Mouse (Mus musculus): Measurements from ENCODE around the gene Dcaf8. TPM values are rescaled to one million over a fixed set of nuclear protein-coding genes. Genes with fewer than 3 reads are reported as not detected.

The Dcaf8 gene
- total and polyA plus RNA-seq, 3 experiments, result 31.7 to 49.0 (median 45.8) TPM

- H3K27ac ChIP-seq (ENCODE audit: control insufficient read depth, low read depth, low read length), result no peak overlapping the region
- no peaks in the 10 kb centered on the region for H3K27me3 ChIP-seq (ENCODE audit: control insufficient read depth in 1 of 2, insufficient read depth in 2 of 2, low read length in 2 of 2)
- no peak for TF ChIP-seq POLR2A (IDR thresholded peaks at IDR 0.05; ENCODE audit: control insufficient read depth in 1 of 2, insufficient read depth in 1 of 2, low read depth in 1 of 2, low read length in 2 of 2, poor library complexity in 1 of 2)
- no peak for TF ChIP-seq MEF2A (IDR thresholded peaks at IDR 0.05; ENCODE audit: extremely low read depth, insufficient replicate concordance, low read depth, low read length, poor library complexity, severe bottlenecking)
- TF ChIP-seq MAFK (IDR thresholded peaks at IDR 0.05; ENCODE audit: borderline replicate concordance, low read depth, low read length), result no peak
- no peak for TF ChIP-seq NELFE (IDR thresholded peaks at IDR 0.05; ENCODE audit: low read depth, low read length)
- TF ChIP-seq EP300 (IDR thresholded peaks at IDR 0.05; ENCODE audit: low read depth in 1 of 2, low read length in 2 of 2), result no peak
- TF ChIP-seq GABPA (IDR thresholded peaks at IDR 0.05; ENCODE audit: low read depth, low read length), result no peak
- TF ChIP-seq E2F4 (IDR thresholded peaks at IDR 0.05; ENCODE audit: borderline replicate concordance, low read depth, low read length), result no peak
- no peak for TF ChIP-seq CHD2 (IDR thresholded peaks at IDR 0.05; ENCODE audit: low read length)
- TF ChIP-seq TBP (IDR thresholded peaks at IDR 0.05; ENCODE audit: low read depth, low read length), result no peak
- TF ChIP-seq ZKSCAN1 (IDR thresholded peaks at IDR 0.05; ENCODE audit: low read depth, low read length), result no peak
- no peak for TF ChIP-seq HCFC1 (IDR thresholded peaks at IDR 0.05; ENCODE audit: low read depth, low read length)
- TF ChIP-seq MYB (IDR thresholded peaks at IDR 0.05; ENCODE audit: low read depth, low read length), result no peak
- TF ChIP-seq POLR2AphosphoS5 (IDR thresholded peaks at IDR 0.05; ENCODE audit: borderline replicate concordance, low read depth, low read length), result no peak
- no peak for TF ChIP-seq POLR2AphosphoS2 (IDR thresholded peaks at IDR 0.05; ENCODE audit: low read length)
- no peak for TF ChIP-seq KAT2A (conservative IDR thresholded peaks at IDR 0.05; ENCODE audit: low read depth, low read length)
- no peak for TF ChIP-seq ZMIZ1 (IDR thresholded peaks at IDR 0.05; ENCODE audit: low read depth, low read length)
- no peak for TF ChIP-seq USF1 (IDR thresholded peaks at IDR 0.05; ENCODE audit: low read depth, low read length)
- no peak for TF ChIP-seq JUND (IDR thresholded peaks at IDR 0.05; ENCODE audit: low read depth, low read length)
- no peak for TF ChIP-seq NRF1 (IDR thresholded peaks at IDR 0.05; ENCODE audit: insufficient read depth, low read depth, low read length, poor library complexity, severe bottlenecking)
- no peaks in the 10 kb centered on the region for H3K9me3 ChIP-seq (replicated peaks; ENCODE audit: insufficient read depth, low read length)
- DNase-seq (ENCODE audit: low read depth, low spot score), result no peak
- H3K36me3 ChIP-seq (ENCODE audit: control insufficient read depth in 1 of 2, insufficient read depth in 2 of 2, low read length in 2 of 2), result peaks cover 15 to 22% of the 10 kb centered on the region in 2 experiments
- no peaks in the 10 kb centered on the region for H3K79me2 ChIP-seq (ENCODE audit: control insufficient read depth, insufficient read depth, low read length, poor library complexity)
- H3K4me1 ChIP-seq (ENCODE audit: control insufficient read depth in 1 of 2, insufficient read depth in 2 of 2, low read length in 2 of 2), result peaks cover 3 to 7% of the 10 kb centered on the region in 2 experiments
- no peak overlapping the region for H3K4me3 ChIP-seq (ENCODE audit: control insufficient read depth in 1 of 2, insufficient read depth in 1 of 2, low read depth in 2 of 2, low read length in 2 of 2)
- no peak overlapping the region for H3K9ac ChIP-seq (ENCODE audit: control insufficient read depth, low read depth, low read length, poor library complexity, severe bottlenecking)
These were observed 33.9 kb downstream of the Dcaf8 start for GRCm38 (mm10) chr1:172181777-172182176.

GRCm38 (mm10) chr1:172183056-172183455, 35.2 kb downstream of the Dcaf8 start:
- TF ChIP-seq E2F4 (IDR thresholded peaks at IDR 0.05; ENCODE audit: borderline replicate concordance, low read depth, low read length) (no peak), MEF2A (IDR thresholded peaks at IDR 0.05; ENCODE audit: extremely low read depth, insufficient replicate concordance, low read depth, low read length, poor library complexity, severe bottlenecking) (no peak), ZNF384 (IDR thresholded peaks at IDR 0.05; ENCODE audit: low read depth, low read length) (peak; percentile 76)
- Histone ChIP-seq H3K9me3 (replicated peaks; ENCODE audit: insufficient read depth, low read length) (no peaks in the 10 kb centered on the region), H3K9ac (ENCODE audit: control insufficient read depth, low read depth, low read length, poor library complexity, severe bottlenecking) (no peak overlapping the region), H3K27me3 (ENCODE audit: control insufficient read depth in 1 of 2, insufficient read depth in 2 of 2, low read length in 2 of 2) (no peaks in the 10 kb centered on the region), H3K4me3 (ENCODE audit: control insufficient read depth in 1 of 2, insufficient read depth in 1 of 2, low read depth in 2 of 2, low read length in 2 of 2) (no peak overlapping the region; a peak in 1 of 4 replicates), H3K36me3 (ENCODE audit: control insufficient read depth in 1 of 2, insufficient read depth in 2 of 2, low read length in 2 of 2) (peaks cover 15 to 25% of the 10 kb centered on the region in 2 experiments), H3K79me2 (ENCODE audit: control insufficient read depth, insufficient read depth, low read length, poor library complexity) (no peaks in the 10 kb centered on the region), H3K27ac (ENCODE audit: control insufficient read depth, low read depth, low read length) (peak overlapping the region; percentile 43), H3K4me1 (ENCODE audit: control insufficient read depth in 1 of 2, insufficient read depth in 2 of 2, low read length in 2 of 2) (peaks cover 3 to 7% of the 10 kb centered on the region in 2 experiments)
- peak; percentile 73 for DNase-seq (ENCODE audit: low read depth, low spot score)

All from MEL (cell line).